Mouse (Mus musculus) lung, adult 2 months (tissue): Measurements from ENCODE around the gene Manea. TPM values are rescaled to one million over a fixed set of nuclear protein-coding genes. Genes with fewer than 3 reads are reported as not detected.
A peak's percentile ranks its signal among the peaks of the same experiment; 100 is the strongest.
"Not testable (repeated sequence)": the region's sequence is repeated elsewhere in the genome, so short reads cannot be mapped to it uniquely, and the experiment has no call there.

Experiments used
- DNase-seq: peaks from one replicate; pipeline ENCODE4 v3.0.0; 2022
- H3K4me1 ChIP-seq: fragments of 200-500 bp; 2 replicates; pipeline ENCODE4 v1.6.1; 2011; ENCODE audit warnings: low read length; ENCODE audit not compliant: control insufficient read depth, insufficient read depth
- H3K4me3 ChIP-seq: fragments of 200-500 bp; replicated peaks from 2 replicates; pipeline ENCODE3; 2011; ENCODE audit warnings: low read depth, mild to moderate bottlenecking, control low read depth, low read length; ENCODE audit errors: extremely low read depth
- CTCF ChIP-seq: fragments of 200-500 bp; IDR thresholded peaks from 2 replicates; pipeline ENCODE4 v1.5.1; 2011; ENCODE audit warnings: mild to moderate bottlenecking, low read length, control low read depth; ENCODE audit not compliant: insufficient read depth
- POLR2A ChIP-seq: fragments of 200-500 bp; IDR thresholded peaks from 2 replicates; pipeline ENCODE4 v1.6.1; 2011; ENCODE audit warnings: low read depth, mild to moderate bottlenecking, control low read depth, low read length, borderline replicate concordance; ENCODE audit errors: extremely low read depth
- WGBS: fragments of 180-500 bp; shearing (Covaris S2); methylation state at CpG from one replicate; pipeline ENCODE4 v1.1.7; 2018; 5-methylcytosine and 5-hydroxymethylcytosine counted together
- polyA plus RNA-seq: library from polyadenylated mRNA; depleted of rRNA; stranded (reverse); fragments of >200 nt; gene quantifications from 2 replicates; pipeline ENCODE4 v1.2.3, GENCODE M21; 2012; rRNA removed

The Manea gene
- 15.3 and 19.9 TPM in 2 replicates for polyA plus RNA-seq

DNA sequence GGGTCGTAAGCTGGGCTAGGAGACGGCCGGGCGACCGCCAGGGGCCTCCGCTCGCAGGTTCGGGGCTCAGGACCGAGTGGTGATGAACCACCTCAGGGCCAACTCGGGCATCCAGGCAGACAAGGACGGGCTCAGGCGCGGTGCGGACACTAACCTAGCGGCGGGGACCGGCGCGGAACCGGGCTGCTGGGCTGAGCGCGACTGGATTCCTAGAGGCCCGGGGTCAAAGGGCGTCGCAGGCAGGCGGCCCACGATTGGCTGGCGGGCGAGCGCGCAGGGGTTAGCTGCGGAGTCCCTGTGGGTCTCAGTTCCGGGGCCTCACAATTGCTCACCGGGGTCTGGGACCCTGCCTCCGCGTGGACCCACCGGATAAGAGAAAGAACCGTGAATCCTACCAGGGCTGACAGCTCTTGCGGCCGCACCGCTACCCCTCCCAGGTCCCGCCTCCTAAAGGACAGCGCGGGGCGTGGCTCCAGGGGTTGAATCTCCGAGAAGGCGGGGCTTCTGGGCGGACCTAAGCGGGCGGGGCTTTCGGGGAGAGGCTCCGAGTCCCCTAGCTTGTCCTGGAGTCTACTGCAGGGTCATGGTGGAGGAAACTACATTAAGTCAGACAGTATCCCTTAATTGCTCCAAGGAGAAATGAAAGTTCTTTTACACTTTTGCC lies at the start of gene Manea:
Gene Manea (minus strand): TSS at position 449 of the 664 bp plus-strand sequence.
- H3K4me3 ChIP-seq, result peak within 1 kb of the TSS; percentile 91
- peak; percentile 95 for DNase-seq
- TF ChIP-seq POLR2A (peak; percentile 58; the same call in 1 of the 2 replicates), CTCF (no peak)
- WGBS, result under 1% methylated on average over 52 of the region's 52 CpGs
- no peaks in the 10 kb centered on the region; the same call in 1 of the 2 replicates for H3K4me1 ChIP-seq

DNA sequence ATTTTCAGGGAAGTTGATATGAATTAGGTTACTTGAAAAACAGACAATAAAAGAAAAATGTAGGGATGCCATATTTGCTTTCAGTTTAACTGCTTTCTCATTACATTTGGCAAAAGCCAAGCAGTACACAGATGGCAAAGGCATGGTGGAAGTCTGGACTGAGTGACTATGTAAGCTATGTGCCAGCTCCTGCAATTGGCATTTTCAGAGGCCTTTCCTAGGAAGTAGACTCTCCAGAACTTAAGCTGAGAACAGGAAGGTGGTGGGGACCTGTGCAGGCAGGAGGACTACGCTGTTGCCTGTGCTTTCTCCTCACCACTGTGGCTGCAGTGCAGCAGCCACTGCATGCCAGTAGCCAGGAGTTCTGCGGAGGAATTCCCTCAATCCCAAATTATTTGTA lies 7.9 kb upstream of the Manea start:
- H3K4me3 ChIP-seq, result no peak overlapping the region
- no peaks in the 10 kb centered on the region for H3K4me1 ChIP-seq
- TF ChIP-seq POLR2A, result no peak
- no peak for TF ChIP-seq CTCF
- DNase-seq, result no peak
- WGBS, result 93% methylated on average over 2 of the region's 2 CpGs

DNA sequence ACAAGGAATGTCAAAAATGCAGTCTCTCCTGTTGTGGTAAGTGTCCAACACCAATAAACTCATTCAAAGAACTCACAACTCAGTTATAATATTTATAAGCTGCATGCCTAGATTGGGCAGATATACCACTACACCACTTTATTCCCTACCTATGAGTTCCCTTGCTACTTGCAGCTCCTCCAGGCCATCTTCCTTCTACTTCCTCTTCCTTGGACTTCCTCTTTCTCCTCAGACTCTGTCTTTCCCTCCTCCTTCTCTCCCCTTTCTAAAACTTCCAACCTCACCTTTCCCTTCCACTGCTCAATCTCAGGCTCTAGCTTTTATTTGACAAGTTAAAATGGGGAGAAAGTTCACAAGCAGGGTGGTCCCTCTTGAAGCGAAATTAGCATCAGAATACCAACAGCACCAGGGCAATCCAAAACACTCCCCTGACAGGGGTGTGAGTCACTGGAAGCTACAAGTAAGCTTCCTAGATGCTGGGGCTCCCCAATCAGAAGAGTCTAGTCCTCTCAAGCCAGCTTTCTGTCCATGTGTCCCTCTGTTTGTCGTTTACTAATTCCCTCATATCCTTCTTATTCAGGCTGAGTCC lies 7.0 kb upstream of the Manea start:
- DNase-seq, result no peak
- H3K4me3 ChIP-seq, result no peak overlapping the region
- TF ChIP-seq POLR2A (no peak), CTCF (no peak)
- no peaks in the 10 kb centered on the region for H3K4me1 ChIP-seq
- 37% methylated on average over 2 of the region's 2 CpGs for WGBS

DNA sequence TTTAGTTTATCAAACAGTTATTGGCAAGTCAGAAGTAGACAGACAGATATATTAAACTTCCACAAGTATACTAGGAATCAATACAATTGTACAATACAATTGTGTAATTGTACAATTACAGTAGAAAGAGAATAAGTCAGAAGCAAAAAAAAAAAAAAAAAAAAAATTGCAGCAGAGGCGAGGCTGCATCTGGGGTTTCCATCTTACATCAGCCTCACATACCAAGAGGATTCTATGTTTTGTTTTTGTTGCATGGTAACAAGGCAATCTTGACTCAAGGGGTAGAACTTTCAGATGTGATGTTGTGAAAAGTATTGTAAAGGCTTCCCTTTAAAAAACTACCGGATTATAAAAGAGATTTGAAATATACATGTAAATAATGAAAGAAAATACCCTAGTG lies 548 bp upstream of the Manea start:
- no peak for TF ChIP-seq POLR2A
- TF ChIP-seq CTCF, result no peak
- Histone ChIP-seq H3K4me1 (no peaks in the 10 kb centered on the region; the same call in 1 of the 2 replicates), H3K4me3 (no peak overlapping the region)
- 24% methylated on average over 2 of the region's 2 CpGs for WGBS
- no peak for DNase-seq

DNA sequence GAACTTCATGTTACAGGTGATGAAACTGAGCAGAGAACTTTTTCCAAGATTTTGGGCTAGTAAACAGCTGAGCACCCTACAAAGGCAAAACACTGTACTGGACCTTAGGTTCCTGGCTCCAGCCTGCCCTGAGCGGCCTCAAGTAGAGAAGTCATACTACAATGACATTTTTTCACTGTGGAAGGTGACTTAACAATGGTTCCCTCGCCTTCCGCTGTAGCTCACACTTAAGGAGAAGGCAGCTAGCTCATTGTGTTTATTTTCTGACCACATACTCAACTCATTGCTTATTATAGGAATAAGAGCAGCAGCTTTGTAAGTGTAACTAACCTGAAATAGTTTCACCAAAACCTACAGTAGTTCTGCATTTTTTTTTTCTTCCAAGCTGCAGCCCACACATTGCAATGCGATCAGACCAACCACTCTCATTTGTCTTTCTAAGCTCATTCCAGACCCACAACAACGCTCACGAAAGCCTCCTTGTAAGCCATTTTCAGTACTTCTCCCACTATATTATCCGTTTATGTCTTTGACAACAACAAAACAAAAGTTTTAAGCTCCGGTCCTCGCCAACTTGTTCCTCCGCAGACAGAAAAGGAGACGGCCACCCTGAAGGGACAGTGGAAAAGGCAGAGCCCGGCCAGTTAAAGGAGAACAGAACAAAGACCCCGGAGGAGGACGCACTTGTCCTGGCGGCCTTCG lies 799 bp downstream of the Manea start:
- peak overlapping the region; percentile 91 for H3K4me3 ChIP-seq
- no peak for DNase-seq
- WGBS, result 1% methylated on average over 16 of the region's 16 CpGs
- no peaks in the 10 kb centered on the region; the same call in 1 of the 2 replicates for H3K4me1 ChIP-seq
- no peak for TF ChIP-seq CTCF
- TF ChIP-seq POLR2A, result no peak

DNA sequence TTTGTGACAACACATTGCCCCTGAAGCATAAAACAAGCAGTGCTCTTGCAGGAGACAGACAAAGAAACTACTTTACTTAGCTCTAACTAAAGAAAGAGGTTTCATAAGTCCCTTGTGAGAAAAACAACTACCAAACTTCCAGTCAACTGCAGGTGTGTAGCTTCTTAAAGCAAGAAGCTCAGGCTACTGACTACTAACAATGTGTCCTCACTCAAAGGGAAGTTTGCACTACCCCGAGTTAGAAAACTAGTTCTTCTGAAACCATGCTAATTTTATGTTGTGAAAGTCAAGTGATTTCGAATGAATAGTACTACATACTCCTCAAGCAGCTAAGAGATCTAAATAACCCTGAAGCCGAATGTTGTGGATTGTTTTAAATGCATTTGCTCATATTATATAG lies 1.6 kb downstream of the Manea start:
- Histone ChIP-seq H3K4me3 (no peak overlapping the region), H3K4me1 (no peaks in the 10 kb centered on the region; the same call in 1 of the 2 replicates)
- no peak for TF ChIP-seq POLR2A
- no peak for TF ChIP-seq CTCF
- DNase-seq, result no peak
- WGBS, result 48% methylated on average over 3 of the region's 3 CpGs

DNA sequence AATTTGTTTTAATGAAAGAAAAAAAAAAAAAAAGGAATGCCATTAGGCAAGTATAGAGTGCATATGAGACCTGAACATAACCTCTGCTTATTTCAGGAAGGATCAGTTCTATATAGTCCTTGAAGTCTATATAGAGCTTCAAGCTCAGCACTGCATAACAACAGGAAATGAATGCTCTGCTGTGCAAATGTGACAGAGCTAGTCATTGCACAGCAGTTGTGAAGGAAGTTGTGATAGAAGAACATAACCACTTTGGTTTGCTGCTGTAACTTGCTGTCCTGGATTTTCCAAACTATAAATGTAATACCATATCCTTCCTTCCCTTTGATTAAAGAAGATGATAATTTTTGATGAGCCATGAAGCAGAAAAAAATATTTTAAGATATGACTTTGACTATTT lies 4.3 kb downstream of the Manea start:
- TF ChIP-seq CTCF (no peak), POLR2A (no peak)
- DNase-seq, result no peak
- Histone ChIP-seq H3K4me1 (no peaks in the 10 kb centered on the region; the same call in none of the 2 replicates), H3K4me3 (no peak overlapping the region)

DNA sequence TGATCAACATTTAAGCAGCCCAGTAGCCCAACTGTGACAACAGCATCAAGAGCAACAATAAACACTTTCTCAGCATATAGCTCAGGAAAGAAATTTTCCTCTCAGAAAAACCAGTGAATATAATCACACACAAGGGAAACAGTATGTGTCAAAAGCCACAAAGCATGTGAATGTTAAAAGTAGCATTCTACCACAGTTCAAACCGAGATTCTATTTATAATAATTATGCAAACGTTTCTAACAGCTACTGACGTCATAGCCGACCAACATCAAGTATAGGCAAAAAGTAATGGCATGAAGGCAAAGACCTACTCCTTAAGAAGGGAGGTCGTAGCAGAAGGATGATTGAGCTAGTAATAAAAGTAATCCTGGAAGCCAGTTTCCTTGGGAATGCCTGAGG lies 8.1 kb downstream of the Manea start:
- DNase-seq, result no peak
- 72% methylated on average over 5 of the region's 5 CpGs for WGBS
- H3K4me3 ChIP-seq, result no peak overlapping the region
- TF ChIP-seq CTCF (no peak), POLR2A (no peak)
- no peaks in the 10 kb centered on the region; the same call in 1 of the 2 replicates for H3K4me1 ChIP-seq

DNA sequence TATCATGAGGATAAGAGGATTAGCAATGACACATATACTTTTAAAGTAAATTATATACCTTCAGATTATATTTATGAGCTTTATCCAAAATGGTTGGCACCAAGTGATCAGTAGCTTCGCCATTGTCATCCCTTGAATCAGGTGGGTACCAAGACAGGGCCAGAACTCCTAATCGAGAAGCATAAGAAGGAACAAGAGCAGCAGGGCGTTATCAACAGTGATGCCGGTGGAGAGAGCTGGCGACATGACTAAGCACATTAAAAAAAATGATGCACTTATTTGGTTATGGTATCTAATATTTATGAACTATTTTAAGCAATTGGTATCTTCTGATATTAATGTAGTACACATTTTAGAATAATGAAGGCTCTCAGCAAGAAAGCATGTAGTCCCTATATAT lies 10.1 kb downstream of the Manea start:
- WGBS, result 92% methylated on average over 5 of the region's 5 CpGs
- no peaks in the 10 kb centered on the region; the same call in 1 of the 2 replicates for H3K4me1 ChIP-seq
- DNase-seq, result no peak
- TF ChIP-seq POLR2A (no peak), CTCF (no peak)
- H3K4me3 ChIP-seq, result no peak overlapping the region

DNA sequence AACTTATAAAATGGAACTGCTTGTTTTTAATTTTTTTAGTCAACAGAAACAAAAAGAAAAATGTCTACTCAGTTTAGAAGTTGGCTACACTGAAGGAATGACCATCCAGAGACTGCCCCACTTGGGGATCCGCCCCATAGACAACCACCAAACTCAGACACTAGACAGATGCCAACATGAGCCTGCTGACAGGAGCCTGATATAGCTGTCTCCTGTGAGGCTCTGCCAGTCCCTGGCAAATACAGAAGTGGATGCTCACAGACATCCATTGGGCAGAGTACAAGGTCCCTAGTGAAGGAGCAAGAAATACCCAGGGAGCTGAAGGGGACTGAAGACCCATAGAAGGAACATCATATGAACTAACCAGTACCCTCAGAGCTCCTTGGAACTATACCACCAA lies 42.0 kb downstream of the Manea start:
- not testable (repeated sequence) for H3K4me3 ChIP-seq, DNase-seq, H3K4me1 ChIP-seq
- WGBS, result 89% methylated on average over 1 of the region's 1 CpGs
